Mouse (Mus musculus) heart, embryonic 11.5 days (tissue): Measurements from ENCODE around the gene Fasn. TPM values are rescaled to one million over a fixed set of nuclear protein-coding genes. Genes with fewer than 3 reads are reported as not detected.
"Not testable (repeated sequence)": the region's sequence is repeated elsewhere in the genome, so short reads cannot be mapped to it uniquely, and the experiment has no call there.

Experiments used
- ATAC-seq: fragments of 200-750 bp; cut with Nextera tagmentation; replicated peaks from 2 replicates; pipeline ENCODE4 v1.8.0; 2017; ENCODE audit warnings: moderate library complexity; ENCODE audit not compliant: insufficient number of reproducible peaks, low FRiP score, low TSS enrichment
- H3K27ac ChIP-seq: fragments of 300-500 bp; sonication (generic); 2 replicates; pipeline ENCODE4 v1.5.1; 2014; ENCODE audit warnings: mild to moderate bottlenecking, low read depth, low read length
- H3K27me3 ChIP-seq: fragments of 300-500 bp; sonication (generic); 2 replicates; pipeline ENCODE4 v1.6.1; 2014; ENCODE audit warnings: mild to moderate bottlenecking, low read length, mixed read lengths; ENCODE audit not compliant: control insufficient read depth, insufficient read depth
- H3K36me3 ChIP-seq: fragments of 300-500 bp; sonication (generic); 2 replicates; pipeline ENCODE4 v1.6.1; 2014; ENCODE audit warnings: mild to moderate bottlenecking, low read length, moderate library complexity, mixed read lengths; ENCODE audit not compliant: control insufficient read depth, insufficient read depth
- H3K4me1 ChIP-seq: fragments of 300-500 bp; sonication (generic); 2 replicates; pipeline ENCODE4 v1.6.1; 2014; ENCODE audit warnings: low read length; ENCODE audit not compliant: control insufficient read depth, insufficient read depth
- H3K4me2 ChIP-seq: fragments of 300-500 bp; sonication (generic); 2 replicates; pipeline ENCODE4 v1.6.1; 2014; ENCODE audit warnings: mild to moderate bottlenecking, moderate library complexity
- H3K4me3 ChIP-seq: fragments of 300-500 bp; sonication (generic); 2 replicates; pipeline ENCODE4 v1.5.1; 2014; ENCODE audit warnings: low read depth, low read length
- H3K9ac ChIP-seq: fragments of 300-500 bp; sonication (generic); 2 replicates; pipeline ENCODE4 v1.6.1; 2014; ENCODE audit warnings: mild to moderate bottlenecking, low read depth, low read length, moderate library complexity
- H3K9me3 ChIP-seq: fragments of 300-500 bp; sonication (generic); replicated peaks from 2 replicates; pipeline ENCODE4 v1.6.1; 2016; ENCODE audit warnings: low read length; ENCODE audit not compliant: control insufficient read depth
- WGBS: fragments of 180-500 bp; shearing (Covaris S2); extraction: QIAGEN DNeasy Blood & Tissue Kit; methylation state at CpG from one replicate; pipeline ENCODE4 v1.1.7; 2014; ENCODE audit not compliant: insufficient replicate concordance; 5-methylcytosine and 5-hydroxymethylcytosine counted together
- polyA plus RNA-seq: library from polyadenylated mRNA; unstranded; fragments of >200 nt; fragmentation: Nextera tagmentation; extraction: Ambion mirVana; gene quantifications from 2 replicates; pipeline ENCODE4 v1.2.1, GENCODE M21; 2014

Gene Fasn
- polyA plus RNA-seq, 1 experiment from 2014 or later: 33.9 TPM

GRCm38 (mm10) chr11:120852083-120852935 is 28.0 kb upstream of the Fasn start:
- WGBS: 47% methylated on average over 11 of the region's 11 CpGs
- no peaks in the 10 kb centered on the region for H3K27me3 ChIP-seq
- no peak overlapping the region for H3K27ac ChIP-seq
- no peaks in the 10 kb centered on the region for H3K36me3 ChIP-seq
- ATAC-seq: no peak
- H3K4me2 ChIP-seq: 0 out of 2 replicates have a peak overlapping the region, but pooled peaks have one; percentile 3
- H3K9ac ChIP-seq: no peak overlapping the region
- peaks cover 17% of the 10 kb centered on the region for H3K4me1 ChIP-seq
- no peak overlapping the region for H3K4me3 ChIP-seq
- no peaks in the 10 kb centered on the region for H3K9me3 ChIP-seq

- Histone ChIP-seq H3K4me2 (no peak overlapping the region), H3K4me3 (no peak overlapping the region), H3K27me3 (no peaks in the 10 kb centered on the region), H3K27ac (no peak overlapping the region), H3K9me3 (no peaks in the 10 kb centered on the region), H3K4me1 (peaks cover 17% of the 10 kb centered on the region), H3K36me3 (no peaks in the 10 kb centered on the region), H3K9ac (no peak overlapping the region)
- 67% methylated on average over 2 of the region's 2 CpGs for WGBS
- ATAC-seq: no peak
These were observed 27.2 kb upstream of the Fasn start for GRCm38 (mm10) chr11:120851582-120851981.

DNA sequence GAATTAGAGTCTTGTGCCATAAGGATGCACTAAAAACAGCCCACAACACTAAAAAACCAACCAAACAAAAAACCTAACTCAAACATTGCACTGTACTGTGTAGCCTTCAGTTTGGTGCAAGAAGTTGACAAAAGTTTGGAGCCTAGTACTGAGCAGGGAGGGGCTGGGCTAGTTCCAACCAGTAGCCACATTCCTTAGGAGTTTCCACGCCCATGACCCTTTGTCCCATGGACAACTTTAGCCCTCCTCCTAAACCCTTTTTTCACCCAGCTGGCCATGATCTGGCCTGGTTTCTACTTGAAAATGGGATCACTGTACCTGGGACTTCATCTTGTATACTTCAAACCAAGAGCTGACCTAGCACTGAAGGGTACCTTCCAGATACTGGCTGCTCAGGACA is 26.8 kb upstream of the Fasn start:
- H3K27ac ChIP-seq: no peak overlapping the region
- H3K4me2 ChIP-seq: no peak overlapping the region
- no peak overlapping the region for H3K4me3 ChIP-seq
- peaks cover 17% of the 10 kb centered on the region for H3K4me1 ChIP-seq
- no peaks in the 10 kb centered on the region for H3K9me3 ChIP-seq
- no peaks in the 10 kb centered on the region for H3K36me3 ChIP-seq
- no peaks in the 10 kb centered on the region for H3K27me3 ChIP-seq
- WGBS: 61% methylated on average over 1 of the region's 1 CpGs
- no peak overlapping the region for H3K9ac ChIP-seq
- no peak for ATAC-seq

DNA sequence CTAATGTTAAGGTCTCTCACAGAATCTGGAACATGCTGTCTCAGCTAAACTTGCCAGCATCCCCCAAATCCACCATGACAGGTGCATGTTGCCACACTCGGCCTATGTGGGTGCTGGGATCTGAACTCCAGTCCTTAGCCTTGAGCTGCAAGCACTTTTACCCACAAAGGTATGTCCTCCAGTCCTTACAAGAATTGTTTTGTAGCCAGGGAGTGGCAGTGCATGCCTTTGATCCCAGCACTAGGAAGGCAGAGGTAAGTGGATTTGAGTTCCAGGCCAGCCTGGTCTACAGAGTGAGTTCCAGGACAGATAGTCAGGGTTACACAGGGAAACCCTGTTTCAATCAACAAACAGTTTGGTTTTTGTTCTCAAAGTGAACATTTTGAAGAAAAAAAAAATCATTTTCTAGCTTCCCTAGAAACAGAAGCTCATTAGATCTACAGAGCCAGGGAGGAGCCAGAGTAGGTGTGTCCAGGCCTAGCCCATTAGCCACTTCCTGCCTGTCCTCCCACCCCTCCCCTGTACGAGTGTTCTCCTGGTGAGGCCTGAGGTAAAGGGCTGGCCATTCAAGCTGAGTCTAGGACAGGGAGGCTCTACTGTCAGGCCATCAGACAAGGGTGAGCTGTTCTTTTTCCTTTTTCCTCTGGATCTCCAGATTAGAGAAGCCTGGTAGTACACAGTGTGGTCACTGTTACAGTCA is 26.1 kb upstream of the Fasn start:
- no peaks in the 10 kb centered on the region for H3K9me3 ChIP-seq
- H3K4me1 ChIP-seq: peaks cover 17% of the 10 kb centered on the region
- no peak overlapping the region for H3K9ac ChIP-seq
- no peak overlapping the region for H3K27ac ChIP-seq
- H3K36me3 ChIP-seq: no peaks in the 10 kb centered on the region
- 57% methylated on average over 2 of the region's 2 CpGs for WGBS
- no peak overlapping the region for H3K4me3 ChIP-seq
- H3K4me2 ChIP-seq: no peak overlapping the region
- no peaks in the 10 kb centered on the region for H3K27me3 ChIP-seq
- ATAC-seq: no peak

DNA sequence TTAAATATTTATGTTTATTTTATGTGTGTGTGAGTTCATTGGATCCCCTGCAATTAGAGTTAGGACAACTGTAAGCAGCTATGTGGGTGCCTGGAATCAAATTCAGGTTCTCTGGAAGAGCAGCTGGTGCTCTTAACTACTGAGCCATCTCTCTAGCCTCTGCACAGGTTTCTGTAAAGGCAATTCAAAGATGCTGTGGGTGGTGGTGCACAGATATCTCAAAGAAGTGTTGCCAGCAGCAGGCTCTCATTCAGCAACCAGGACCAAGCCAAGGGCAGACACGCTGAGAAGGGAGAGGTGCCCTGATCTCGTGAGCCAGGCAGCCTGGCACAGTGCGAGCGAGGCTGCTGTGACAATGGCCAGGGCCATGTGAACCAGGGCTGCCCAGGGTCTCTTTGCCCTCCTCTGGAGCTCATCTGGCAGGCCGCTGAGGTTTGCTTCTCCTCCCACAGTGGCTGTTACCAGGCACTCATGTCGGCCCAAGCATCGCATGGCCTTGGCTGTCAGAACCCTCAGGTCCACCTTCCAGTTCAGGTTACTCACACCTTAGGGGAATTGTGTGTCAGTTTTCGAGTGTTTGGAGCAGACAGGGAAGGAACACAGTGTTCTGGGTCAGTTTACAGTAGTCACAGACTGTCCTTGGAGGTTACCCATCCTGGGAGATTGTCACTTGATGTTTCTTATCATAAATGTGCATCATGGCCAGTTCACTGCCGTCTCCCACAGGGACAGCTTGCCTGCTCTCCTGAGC is 22.6 kb upstream of the Fasn start:
- Histone ChIP-seq H3K36me3 (no peaks in the 10 kb centered on the region), H3K4me3 (no peak overlapping the region), H3K4me1 (peaks cover 5% of the 10 kb centered on the region; the same call in 1 of the 2 replicates), H3K27ac (no peak overlapping the region), H3K9ac (no peak overlapping the region), H3K27me3 (no peaks in the 10 kb centered on the region), H3K9me3 (no peaks in the 10 kb centered on the region), H3K4me2 (no peak overlapping the region)
- no peak for ATAC-seq
- 84% methylated on average over 9 of the region's 9 CpGs for WGBS

- H3K27ac ChIP-seq: no peak overlapping the region
- no peaks in the 10 kb centered on the region for H3K27me3 ChIP-seq
- H3K9ac ChIP-seq: no peak overlapping the region
- H3K4me2 ChIP-seq: no peak overlapping the region
- no peak overlapping the region for H3K4me3 ChIP-seq
- peaks cover 2% of the 10 kb centered on the region for H3K4me1 ChIP-seq
- no peak for ATAC-seq
- 86% methylated on average over 4 of the region's 4 CpGs for WGBS
- H3K9me3 ChIP-seq: no peaks in the 10 kb centered on the region
- H3K36me3 ChIP-seq: no peaks in the 10 kb centered on the region
These were observed 20.0 kb upstream of the Fasn start for GRCm38 (mm10) chr11:120844329-120844728.

- no peak overlapping the region for H3K4me3 ChIP-seq
- no peaks in the 10 kb centered on the region for H3K36me3 ChIP-seq
- peaks cover 9% of the 10 kb centered on the region for H3K4me1 ChIP-seq
- ATAC-seq: no peak
- no peaks in the 10 kb centered on the region for H3K9me3 ChIP-seq
- H3K9ac ChIP-seq: peak overlapping the region; percentile 22; the same call in 1 of the 2 replicates
- H3K27me3 ChIP-seq: no peaks in the 10 kb centered on the region
- 0 out of 2 replicates have a peak overlapping the region, but pooled peaks have one; percentile 22 for H3K27ac ChIP-seq
- 47% methylated on average over 8 of the region's 8 CpGs for WGBS
- no peak overlapping the region for H3K4me2 ChIP-seq
These were observed 9.4 kb upstream of the Fasn start for GRCm38 (mm10) chr11:120833555-120834280.

GRCm38 (mm10) chr11:120832962-120833361 is 8.6 kb upstream of the Fasn start:
- H3K27me3 ChIP-seq, H3K4me2 ChIP-seq, ATAC-seq, H3K9me3 ChIP-seq, H3K9ac ChIP-seq, H3K27ac ChIP-seq, H3K36me3 ChIP-seq, H3K4me3 ChIP-seq: not testable (repeated sequence)
- 78% methylated on average over 5 of the region's 5 CpGs for WGBS
- peaks cover 11% of the 10 kb centered on the region for H3K4me1 ChIP-seq
